Mouse (Mus musculus): ENCODE measurements at regions not wholly inside any gene's neighbourhood (a gene's known extent, or its start where the extent isn't known, plus 50 kb on each side); places are given as distances from the start of the nearest gene placed in this dataset.
"Not testable (repeated sequence)": the region's sequence is repeated elsewhere in the genome, so short reads cannot be mapped to it uniquely, and the experiment has no call there.

- DNase-seq (ENCODE audit: low spot score): no peak
Observed at GRCm38 (mm10) chr12:79989582-79990110, 123.2 kb downstream of the Zfp36l1 start.

- no peak for DNase-seq (ENCODE audit: low spot score)
Observed at GRCm38 (mm10) chr12:79988401-79989358, 124.1 kb downstream of the Zfp36l1 start.

GRCm38 (mm10) chr12:79986241-79986976, 126.4 kb downstream of the Zfp36l1 start:
- no peak for DNase-seq (ENCODE audit: low spot score)

- DNase-seq (ENCODE audit: low spot score): no peak
Observed at GRCm38 (mm10) chr12:79984985-79985747, 127.6 kb downstream of the Zfp36l1 start.

- no peak for DNase-seq (ENCODE audit: low spot score)
Observed at GRCm38 (mm10) chr12:79984025-79984790, 128.6 kb downstream of the Zfp36l1 start.

GRCm38 (mm10) chr12:79983232-79983631, 129.6 kb downstream of the Zfp36l1 start:
- no peak for DNase-seq (ENCODE audit: low spot score)

GRCm38 (mm10) chr12:79982497-79982896, 130.3 kb downstream of the Zfp36l1 start:
- DNase-seq (ENCODE audit: low spot score): not testable (repeated sequence)

GRCm38 (mm10) chr12:79980711-79981110, 132.1 kb downstream of the Zfp36l1 start:
- DNase-seq (ENCODE audit: low spot score): no peak

- no peak for DNase-seq (ENCODE audit: low spot score)
Observed at GRCm38 (mm10) chr12:79977136-79977535, 135.7 kb downstream of the Zfp36l1 start.

GRCm38 (mm10) chr12:79975466-79976239, 137.2 kb downstream of the Zfp36l1 start:
- no peak for DNase-seq (ENCODE audit: low spot score)

GRCm38 (mm10) chr12:79975050-79975449, 137.8 kb downstream of the Zfp36l1 start:
- no peak for DNase-seq (ENCODE audit: low spot score)

- DNase-seq (ENCODE audit: low spot score): no peak
Observed at GRCm38 (mm10) chr12:79974530-79974929, 138.3 kb downstream of the Zfp36l1 start.

- DNase-seq (ENCODE audit: low spot score): no peak
Observed at GRCm38 (mm10) chr12:79973566-79974230, 139.1 kb downstream of the Zfp36l1 start.

- no peak for DNase-seq (ENCODE audit: low spot score)
Observed at GRCm38 (mm10) chr12:79970981-79971390, 141.8 kb downstream of the Zfp36l1 start.

GRCm38 (mm10) chr12:79970227-79970901, 142.4 kb downstream of the Zfp36l1 start:
- no peak for DNase-seq (ENCODE audit: low spot score)

GRCm38 (mm10) chr12:79969346-79970226, 143.2 kb downstream of the Zfp36l1 start:
- DNase-seq (ENCODE audit: low spot score): no peak

- DNase-seq (ENCODE audit: low spot score): no peak
Observed at GRCm38 (mm10) chr12:79968676-79969075, 144.1 kb downstream of the Zfp36l1 start.

All from testis, postnatal 14 days (tissue).